Mouse (Mus musculus): ENCODE data around the gene Son. TPM values are rescaled to one million over a fixed set of nuclear protein-coding genes. Genes with fewer than 3 reads are reported as not detected.

The Son gene
- polyA plus RNA-seq, 1 experiment from 2014 or later, result 142 TPM

DNA sequence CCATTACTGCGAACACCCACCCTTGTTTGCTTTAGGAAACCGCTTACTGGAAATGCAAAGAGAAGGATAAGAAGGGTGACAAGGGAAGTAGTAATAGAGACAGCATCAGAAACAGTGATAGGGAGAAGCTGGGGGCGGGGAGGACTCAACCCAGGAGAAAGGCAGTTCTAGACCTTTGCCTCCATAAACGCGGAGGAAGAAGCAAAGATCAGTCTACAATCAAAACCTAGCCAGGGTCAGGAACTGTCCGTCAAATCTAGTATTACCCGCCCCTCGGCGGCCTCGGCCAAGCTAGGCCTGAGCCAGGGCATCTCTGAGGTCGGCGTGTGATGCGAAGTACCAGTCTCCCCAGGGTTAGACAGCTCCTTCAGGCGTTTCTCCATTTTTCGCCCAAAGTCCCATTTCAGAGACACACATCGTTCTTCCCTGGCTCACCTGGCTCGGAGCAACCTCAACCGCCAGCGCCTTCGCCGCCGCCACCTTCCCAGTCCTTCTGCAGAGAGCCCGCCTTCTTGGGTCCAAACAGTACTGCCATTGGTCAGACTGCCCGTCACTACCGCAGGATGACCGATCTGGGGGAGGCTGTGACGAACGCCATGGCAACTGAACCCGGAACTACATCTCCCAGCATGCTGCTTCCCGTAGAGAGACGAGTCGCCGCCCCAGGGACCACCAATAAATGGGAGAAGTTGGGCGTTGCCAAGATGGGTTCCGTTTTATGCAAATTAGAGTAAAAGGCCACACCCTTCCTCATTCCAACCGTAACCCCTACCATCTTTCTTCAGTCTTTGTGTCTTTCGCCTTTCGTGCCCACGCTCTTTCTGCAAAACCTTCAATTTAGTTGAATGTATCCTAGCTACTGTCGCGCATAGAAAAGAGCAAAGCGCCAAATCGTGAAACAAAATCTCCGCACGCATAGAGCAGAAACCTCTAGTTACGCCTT is 81.1 kb downstream of the Son start, which contains the start of gene Cryzl1:
Cryzl1 (minus strand) TSS at position 853 of the 943 bp plus-strand sequence.
- Histone ChIP-seq H3K36me3 (peaks cover 10% of the 10 kb centered on the region; the same call in 1 of the 2 replicates), H3K4me1 (peaks cover 46% of the 10 kb centered on the region), H3K4me3 (peak within 1 kb of the TSS; percentile 99), H3K9me3 (no peaks in the 10 kb centered on the region), H3K4me2 (replicated peaks) (peak within 1 kb of the TSS; percentile 68), H3K9ac (replicated peaks) (peak within 1 kb of the TSS; percentile 98), H3K27me3 (no peaks in the 10 kb centered on the region), H3K27ac (replicated peaks) (peak within 1 kb of the TSS; percentile 98)
- ATAC-seq (replicated peaks), result peak; percentile 95
- 2% methylated on average over 45 of the region's 46 CpGs for WGBS

Other genes starting within 250 kb of the Son start
- 7.7 and 9.6 TPM in 2 replicates for gene Il10rb, start 241.3 kb upstream of the Son start, polyA plus RNA-seq (2015; fragmentation: Nextera tagmentation; extraction: Ambion mirVana)
- 52.6 and 54.8 TPM in 2 replicates for gene Ifnar1, start 162.3 kb upstream of the Son start, polyA plus RNA-seq (2015; fragmentation: Nextera tagmentation; extraction: Ambion mirVana)
- 104 and 105 TPM in 2 replicates for gene Ifngr2, start 100.4 kb upstream of the Son start, polyA plus RNA-seq (2015; fragmentation: Nextera tagmentation; extraction: Ambion mirVana)
- 83.2 and 89.2 TPM in 2 replicates for gene Tmem50b, start 49.7 kb upstream of the Son start, polyA plus RNA-seq (2015; fragmentation: Nextera tagmentation; extraction: Ambion mirVana)
- gene Dnajc28, start 28.5 kb upstream of the Son start, polyA plus RNA-seq (2015; fragmentation: Nextera tagmentation; extraction: Ambion mirVana), result 8.0 and 9.0 TPM in 2 replicates
- gene Gart, start 554 bp upstream of the Son start, polyA plus RNA-seq (2015; fragmentation: Nextera tagmentation; extraction: Ambion mirVana), result 79.1 and 79.9 TPM in 2 replicates
- gene Donson, start 41.3 kb downstream of the Son start, polyA plus RNA-seq (2015; fragmentation: Nextera tagmentation; extraction: Ambion mirVana), result 20.0 and 20.3 TPM in 2 replicates
- 111 and 118 TPM in 2 replicates for gene Cryzl1, start 81.5 kb downstream of the Son start, polyA plus RNA-seq (2015; fragmentation: Nextera tagmentation; extraction: Ambion mirVana)
- gene Itsn1, start 81.8 kb downstream of the Son start, polyA plus RNA-seq (2015; fragmentation: Nextera tagmentation; extraction: Ambion mirVana), result 82.5 and 86.7 TPM in 2 replicates

Data from forebrain, embryonic 15.5 days (tissue).